Mouse (Mus musculus) spleen, postnatal 4 days (tissue): Measurements from ENCODE around the gene Cops2.

Experiments used
- DNase-seq, 2 experiments: peaks; one replicate each; pipeline ENCODE4 v3.0.0; 2022; ENCODE audit warnings: low spot score in 2 of 2

Cops2 gene

GRCm38 (mm10) chr2:125858521-125859280, at the start of gene Cops2, which contains the start of gene Galk2:
TSS of gene Cops2 (minus strand) at chr2:125859139.
TSS of gene Galk2 (plus strand) at chr2:125859109.
- peak; percentile 91 to 94 for DNase-seq

- no peak for DNase-seq
These were observed 48.8 kb upstream of the Cops2 start for GRCm38 (mm10) chr2:125907580-125908255.

- DNase-seq, result no peak
These were observed 47.6 kb upstream of the Cops2 start for GRCm38 (mm10) chr2:125906407-125907066.

GRCm38 (mm10) chr2:125901426-125901825, 42.5 kb upstream of the Cops2 start:
- DNase-seq, result no peak

GRCm38 (mm10) chr2:125900797-125901410, 42.0 kb upstream of the Cops2 start:
- DNase-seq, result no peak

GRCm38 (mm10) chr2:125896355-125896754, 37.4 kb upstream of the Cops2 start:
- no peak for DNase-seq

GRCm38 (mm10) chr2:125895099-125895498, 36.2 kb upstream of the Cops2 start:
- no peak for DNase-seq

- DNase-seq, result no peak
These were observed 34.2 kb upstream of the Cops2 start for GRCm38 (mm10) chr2:125893096-125893495.

- DNase-seq, result no peak
These were observed 27.1 kb upstream of the Cops2 start for GRCm38 (mm10) chr2:125885891-125886576.

GRCm38 (mm10) chr2:125870159-125870558, 11.2 kb upstream of the Cops2 start:
- DNase-seq, result no peak

- DNase-seq, result no peak
These were observed 9.4 kb upstream of the Cops2 start for GRCm38 (mm10) chr2:125868301-125868700.

- peak; percentile 47 to 71 for DNase-seq
These were observed 7.3 kb upstream of the Cops2 start for GRCm38 (mm10) chr2:125866058-125866740.

GRCm38 (mm10) chr2:125865585-125865984, 6.6 kb upstream of the Cops2 start:
- no peak for DNase-seq

- DNase-seq, result no peak
These were observed 5.6 kb upstream of the Cops2 start for GRCm38 (mm10) chr2:125864551-125864950.

- no peak for DNase-seq
These were observed 4.9 kb upstream of the Cops2 start for GRCm38 (mm10) chr2:125863799-125864198.

GRCm38 (mm10) chr2:125857707-125858106, 1.2 kb downstream of the Cops2 start:
- no peak for DNase-seq

GRCm38 (mm10) chr2:125851237-125851636, 7.7 kb downstream of the Cops2 start:
- no peak for DNase-seq

- DNase-seq, result no peak
These were observed 20.1 kb downstream of the Cops2 start for GRCm38 (mm10) chr2:125838708-125839284.

- DNase-seq, result no peak
These were observed 20.8 kb downstream of the Cops2 start for GRCm38 (mm10) chr2:125838091-125838490.

GRCm38 (mm10) chr2:125829924-125830323, 29.0 kb downstream of the Cops2 start:
- no peak for DNase-seq

GRCm38 (mm10) chr2:125827898-125828297, 31.0 kb downstream of the Cops2 start:
- no peak for DNase-seq
